Mouse (Mus musculus): Measurements from ENCODE around the gene Polg2. TPM values are rescaled to one million over a fixed set of nuclear protein-coding genes. Genes with fewer than 3 reads are reported as not detected.

Polg2 gene
- polyA plus RNA-seq, 1 experiment = 4.4 TPM

DNA sequence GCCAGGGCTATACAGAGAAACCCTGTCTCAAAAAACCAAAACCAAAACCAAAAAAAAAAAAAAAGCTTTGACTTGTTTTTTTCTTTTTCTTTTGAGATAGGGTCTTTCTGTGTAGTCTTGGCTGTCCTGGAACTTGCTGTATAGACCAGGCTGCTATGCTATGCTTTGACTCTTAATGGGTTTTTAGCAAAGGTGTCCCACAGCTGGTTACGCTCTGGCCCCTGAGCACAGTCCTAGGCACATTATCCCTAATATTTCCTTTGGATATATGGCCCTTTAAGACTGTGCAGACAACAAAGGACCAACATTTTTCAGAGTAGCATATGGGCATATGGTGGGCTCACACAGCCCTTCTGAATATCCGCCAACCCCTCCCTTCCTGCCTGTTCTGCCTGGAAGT lies 40.2 kb downstream of the Polg2 start:
- Histone ChIP-seq H3ac (ENCODE audit: control insufficient read depth, insufficient read length) (no peak overlapping the region), H3K36me3 (ENCODE audit: control insufficient read depth, insufficient read depth) (no peaks in the 10 kb centered on the region), H3K79me2 (ENCODE audit: control insufficient read depth, insufficient read depth) (no peaks in the 10 kb centered on the region), H3K4me2 (ENCODE audit: low read depth) (no peak overlapping the region), H3K4me3 (no peak overlapping the region), H3K27me3 (ENCODE audit: control insufficient read depth, insufficient read depth, insufficient read length) (no peaks in the 10 kb centered on the region)
- no peak for TF ChIP-seq REST (IDR thresholded peaks at IDR 0.05; ENCODE audit: insufficient read depth, insufficient read length)
- no peak for TF ChIP-seq SRF (IDR thresholded peaks at IDR 0.05; ENCODE audit: control insufficient read depth, insufficient read length, low read depth)
- TF ChIP-seq POLR2AphosphoS2 (IDR thresholded peaks at IDR 0.05; ENCODE audit: insufficient read length, low read depth) = no peak
- TF ChIP-seq POLR2A (IDR thresholded peaks at IDR 0.05; ENCODE audit: insufficient read length, low read depth) = no peak
- no peak for TF ChIP-seq USF1 (IDR thresholded peaks at IDR 0.05; ENCODE audit: low read depth)
- no peak for TF ChIP-seq MYOG (IDR thresholded peaks at IDR 0.05; ENCODE audit: control insufficient read depth in 1 of 3, insufficient read depth in 1 of 3, insufficient read length in 2 of 3, low read depth in 2 of 3)

GRCm38 (mm10) chr11:106737178-106737621 lies 42.1 kb downstream of the Polg2 start:
- Histone ChIP-seq H3K79me2 (ENCODE audit: control insufficient read depth, insufficient read depth) (no peaks in the 10 kb centered on the region), H3K27me3 (ENCODE audit: control insufficient read depth, insufficient read depth, insufficient read length) (no peaks in the 10 kb centered on the region), H3K36me3 (ENCODE audit: control insufficient read depth, insufficient read depth) (no peaks in the 10 kb centered on the region), H3K4me3 (no peak overlapping the region), H3ac (ENCODE audit: control insufficient read depth, insufficient read length) (no peak overlapping the region), H3K4me2 (ENCODE audit: low read depth) (no peak overlapping the region)
- TF ChIP-seq MAX (IDR thresholded peaks at IDR 0.05; ENCODE audit: low read depth) (no peak), MYOG (IDR thresholded peaks at IDR 0.05; ENCODE audit: control insufficient read depth in 1 of 3, insufficient read depth in 1 of 3, insufficient read length in 2 of 3, low read depth in 2 of 3) (no peak), SRF (IDR thresholded peaks at IDR 0.05; ENCODE audit: control insufficient read depth, insufficient read length, low read depth) (no peak), MYOD1 (IDR thresholded peaks at IDR 0.05; ENCODE audit: control insufficient read depth in 1 of 3, insufficient read length in 2 of 3, low read depth in 2 of 3) (no peak), POLR2A (IDR thresholded peaks at IDR 0.05; ENCODE audit: insufficient read length, low read depth) (no peak), E2F4 (IDR thresholded peaks at IDR 0.05; ENCODE audit: insufficient read depth) (no peak), CEBPB (IDR thresholded peaks at IDR 0.05; ENCODE audit: insufficient read depth, poor library complexity, severe bottlenecking) (no peak), TCF3 (IDR thresholded peaks at IDR 0.05; ENCODE audit: insufficient read length, low read depth) (no peak), REST (IDR thresholded peaks at IDR 0.05; ENCODE audit: insufficient read depth, insufficient read length) (no peak), USF1 (IDR thresholded peaks at IDR 0.05; ENCODE audit: low read depth) (no peak), POLR2AphosphoS2 (IDR thresholded peaks at IDR 0.05; ENCODE audit: insufficient read length, low read depth) (no peak), TCF12 (IDR thresholded peaks at IDR 0.05; ENCODE audit: insufficient read depth, poor library complexity, severe bottlenecking) (no peak)

DNA sequence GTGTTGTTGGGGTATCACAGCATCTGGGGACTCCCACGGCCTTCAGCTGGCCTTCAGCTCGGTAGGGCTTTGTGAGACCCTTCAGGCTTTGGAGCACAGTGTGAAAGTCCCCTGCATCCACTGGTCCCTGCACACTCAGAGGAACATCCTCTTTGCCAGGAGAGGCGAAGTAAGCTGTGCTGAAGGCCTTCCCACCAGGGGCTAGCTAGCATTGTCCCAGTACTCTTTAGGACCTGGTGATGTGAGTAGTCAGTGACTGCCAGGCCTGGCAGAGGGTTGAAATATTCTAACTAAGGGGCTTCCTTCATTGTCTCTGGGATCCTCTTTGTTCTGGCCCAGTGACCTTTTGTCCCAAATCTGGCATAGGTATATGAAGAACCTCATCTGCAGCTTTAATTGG lies 42.7 kb downstream of the Polg2 start:
- TF ChIP-seq TCF3 (IDR thresholded peaks at IDR 0.05; ENCODE audit: insufficient read length, low read depth) (no peak), POLR2A (IDR thresholded peaks at IDR 0.05; ENCODE audit: insufficient read length, low read depth) (no peak), REST (IDR thresholded peaks at IDR 0.05; ENCODE audit: insufficient read depth, insufficient read length) (no peak), MAX (IDR thresholded peaks at IDR 0.05; ENCODE audit: low read depth) (no peak), SRF (IDR thresholded peaks at IDR 0.05; ENCODE audit: control insufficient read depth, insufficient read length, low read depth) (no peak), CEBPB (IDR thresholded peaks at IDR 0.05; ENCODE audit: insufficient read depth, poor library complexity, severe bottlenecking) (no peak), POLR2AphosphoS2 (IDR thresholded peaks at IDR 0.05; ENCODE audit: insufficient read length, low read depth) (no peak), TCF12 (IDR thresholded peaks at IDR 0.05; ENCODE audit: insufficient read depth, poor library complexity, severe bottlenecking) (no peak), MYOD1 (IDR thresholded peaks at IDR 0.05; ENCODE audit: control insufficient read depth in 1 of 3, insufficient read length in 2 of 3, low read depth in 2 of 3) (no peak), USF1 (IDR thresholded peaks at IDR 0.05; ENCODE audit: low read depth) (no peak), MYOG (IDR thresholded peaks at IDR 0.05; ENCODE audit: control insufficient read depth in 1 of 3, insufficient read depth in 1 of 3, insufficient read length in 2 of 3, low read depth in 2 of 3) (no peak), E2F4 (IDR thresholded peaks at IDR 0.05; ENCODE audit: insufficient read depth) (no peak)
- no peaks in the 10 kb centered on the region for H3K36me3 ChIP-seq (ENCODE audit: control insufficient read depth, insufficient read depth)
- H3K4me3 ChIP-seq = no peak overlapping the region
- H3K4me2 ChIP-seq (ENCODE audit: low read depth) = no peak overlapping the region
- H3ac ChIP-seq (ENCODE audit: control insufficient read depth, insufficient read length) = no peak overlapping the region
- H3K79me2 ChIP-seq (ENCODE audit: control insufficient read depth, insufficient read depth) = no peaks in the 10 kb centered on the region
- no peaks in the 10 kb centered on the region for H3K27me3 ChIP-seq (ENCODE audit: control insufficient read depth, insufficient read depth, insufficient read length)

- Histone ChIP-seq H3ac (ENCODE audit: control insufficient read depth, insufficient read length) (no peak overlapping the region), H3K4me2 (ENCODE audit: low read depth) (no peak overlapping the region), H3K36me3 (ENCODE audit: control insufficient read depth, insufficient read depth) (no peaks in the 10 kb centered on the region), H3K79me2 (ENCODE audit: control insufficient read depth, insufficient read depth) (no peaks in the 10 kb centered on the region), H3K27me3 (ENCODE audit: control insufficient read depth, insufficient read depth, insufficient read length) (no peaks in the 10 kb centered on the region), H3K4me3 (no peak overlapping the region)
- TF ChIP-seq MYOG (IDR thresholded peaks at IDR 0.05; ENCODE audit: control insufficient read depth in 1 of 3, insufficient read depth in 1 of 3, insufficient read length in 2 of 3, low read depth in 2 of 3) (no peak), MAX (IDR thresholded peaks at IDR 0.05; ENCODE audit: low read depth) (no peak), POLR2A (IDR thresholded peaks at IDR 0.05; ENCODE audit: insufficient read length, low read depth) (no peak), USF1 (IDR thresholded peaks at IDR 0.05; ENCODE audit: low read depth) (no peak), MYOD1 (IDR thresholded peaks at IDR 0.05; ENCODE audit: control insufficient read depth in 1 of 3, insufficient read length in 2 of 3, low read depth in 2 of 3) (no peak), TCF3 (IDR thresholded peaks at IDR 0.05; ENCODE audit: insufficient read length, low read depth) (no peak), REST (IDR thresholded peaks at IDR 0.05; ENCODE audit: insufficient read depth, insufficient read length) (no peak), TCF12 (IDR thresholded peaks at IDR 0.05; ENCODE audit: insufficient read depth, poor library complexity, severe bottlenecking) (no peak), POLR2AphosphoS2 (IDR thresholded peaks at IDR 0.05; ENCODE audit: insufficient read length, low read depth) (no peak), CEBPB (IDR thresholded peaks at IDR 0.05; ENCODE audit: insufficient read depth, poor library complexity, severe bottlenecking) (no peak), SRF (IDR thresholded peaks at IDR 0.05; ENCODE audit: control insufficient read depth, insufficient read length, low read depth) (no peak), E2F4 (IDR thresholded peaks at IDR 0.05; ENCODE audit: insufficient read depth) (no peak)
Measured at GRCm38 (mm10) chr11:106730714-106731113, 48.6 kb downstream of the Polg2 start.
